Mouse (Mus musculus) embryo, embryonic 11.5 days (tissue): ENCODE data around the gene Lyg2.

Experiments
- DNase-seq: peaks from one replicate; pipeline ENCODE4 v3.0.0-alpha.2; 2012; ENCODE audit warnings: low read depth, low spot score

The Lyg2 gene

GRCm38 (mm10) chr1:37916393-37916792 lies at the start of gene Lyg2:
Gene Lyg2 (minus strand): TSS chr1:37916493.
- no peak for DNase-seq

- DNase-seq, result no peak
Measured at GRCm38 (mm10) chr1:37965571-37965970, 49.3 kb upstream of the Lyg2 start.

- no peak for DNase-seq
Measured at GRCm38 (mm10) chr1:37959486-37959885, 43.2 kb upstream of the Lyg2 start.

GRCm38 (mm10) chr1:37958516-37958915 lies 42.2 kb upstream of the Lyg2 start:
- DNase-seq, result no peak

- no peak for DNase-seq
Measured at GRCm38 (mm10) chr1:37957659-37958058, 41.4 kb upstream of the Lyg2 start, which contains the start of gene Lyg1. Gene Lyg1 (minus strand): TSS chr1:37957759.

- DNase-seq, result no peak
Measured at GRCm38 (mm10) chr1:37956690-37957431, 40.6 kb upstream of the Lyg2 start.

- DNase-seq, result no peak
Measured at GRCm38 (mm10) chr1:37955251-37955650, 39.0 kb upstream of the Lyg2 start.

GRCm38 (mm10) chr1:37954786-37955185 lies 38.5 kb upstream of the Lyg2 start:
- DNase-seq, result no peak

GRCm38 (mm10) chr1:37948906-37949305 lies 32.6 kb upstream of the Lyg2 start:
- DNase-seq, result no peak

GRCm38 (mm10) chr1:37931806-37932205 lies 15.5 kb upstream of the Lyg2 start:
- no peak for DNase-seq

GRCm38 (mm10) chr1:37925971-37926370 lies 9.7 kb upstream of the Lyg2 start:
- no peak for DNase-seq

GRCm38 (mm10) chr1:37922536-37922935 lies 6.2 kb upstream of the Lyg2 start:
- DNase-seq, result no peak

GRCm38 (mm10) chr1:37918096-37918495 lies 1.8 kb upstream of the Lyg2 start:
- no peak for DNase-seq

- DNase-seq, result no peak
Measured at GRCm38 (mm10) chr1:37917666-37918065, 1.4 kb upstream of the Lyg2 start.

GRCm38 (mm10) chr1:37912751-37913150 lies 3.5 kb downstream of the Lyg2 start:
- DNase-seq, result no peak

- DNase-seq, result no peak
Measured at GRCm38 (mm10) chr1:37903178-37903577, 13.1 kb downstream of the Lyg2 start.

- DNase-seq, result no peak
Measured at GRCm38 (mm10) chr1:37900288-37900687, 16.0 kb downstream of the Lyg2 start.

- DNase-seq, result no peak
Measured at GRCm38 (mm10) chr1:37899816-37900215, 16.5 kb downstream of the Lyg2 start.

- no peak for DNase-seq
Measured at GRCm38 (mm10) chr1:37894606-37895005, 21.7 kb downstream of the Lyg2 start.

GRCm38 (mm10) chr1:37891400-37891799 lies 24.9 kb downstream of the Lyg2 start:
- no peak for DNase-seq

GRCm38 (mm10) chr1:37890025-37890652 lies 26.2 kb downstream of the Lyg2 start, which contains the start of the genes Mitd1 and Mrpl30:
Gene Mitd1 (minus strand): TSS chr1:37890411.
Gene Mrpl30 (plus strand): TSS chr1:37890477.
- DNase-seq, result peak; percentile 89

GRCm38 (mm10) chr1:37889206-37889605 lies 27.1 kb downstream of the Lyg2 start:
- no peak for DNase-seq

GRCm38 (mm10) chr1:37884451-37884850 lies 31.8 kb downstream of the Lyg2 start:
- DNase-seq, result no peak
